Mouse (Mus musculus): ENCODE measurements around the gene Pax9. TPM values are rescaled to one million over a fixed set of nuclear protein-coding genes. Genes with fewer than 3 reads are reported as not detected.

Gene Pax9
- total RNA-seq, 2 experiments from 2014 or later: 0.05 TPM; not detected in 1

DNA sequence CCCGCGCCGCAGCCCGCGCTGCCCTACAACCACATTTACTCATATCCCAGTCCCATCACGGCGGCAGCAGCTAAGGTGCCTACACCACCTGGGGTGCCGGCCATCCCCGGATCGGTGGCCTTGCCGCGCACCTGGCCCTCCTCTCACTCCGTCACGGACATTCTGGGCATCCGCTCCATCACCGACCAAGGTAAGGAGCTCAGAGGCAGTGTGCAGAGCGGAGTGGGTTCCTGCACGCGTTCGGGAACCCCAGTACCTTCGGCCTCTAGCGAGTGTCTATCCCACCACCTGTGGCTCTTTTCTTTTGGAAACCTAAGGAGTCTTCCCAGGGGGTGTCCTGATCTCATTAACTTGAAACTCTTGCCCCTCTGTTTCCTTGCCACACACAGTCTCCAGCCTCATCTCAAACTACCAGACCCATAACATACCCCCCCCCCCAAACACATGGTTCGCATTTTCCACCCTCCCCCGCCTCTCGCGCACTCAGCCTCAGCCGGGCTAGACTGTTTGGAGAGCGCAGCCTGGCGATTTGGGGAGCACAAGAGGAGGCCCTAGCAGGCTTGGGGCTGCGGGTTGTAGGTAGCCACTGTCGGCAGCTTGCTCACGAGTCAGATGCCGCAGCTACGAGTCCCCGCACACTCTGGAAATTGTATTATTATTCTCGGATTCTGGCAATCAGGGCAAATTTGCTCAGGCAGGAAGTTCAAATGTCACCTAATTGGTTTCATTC is 5.6 kb downstream of the Pax9 start:
- DNase-seq: no peak

DNA sequence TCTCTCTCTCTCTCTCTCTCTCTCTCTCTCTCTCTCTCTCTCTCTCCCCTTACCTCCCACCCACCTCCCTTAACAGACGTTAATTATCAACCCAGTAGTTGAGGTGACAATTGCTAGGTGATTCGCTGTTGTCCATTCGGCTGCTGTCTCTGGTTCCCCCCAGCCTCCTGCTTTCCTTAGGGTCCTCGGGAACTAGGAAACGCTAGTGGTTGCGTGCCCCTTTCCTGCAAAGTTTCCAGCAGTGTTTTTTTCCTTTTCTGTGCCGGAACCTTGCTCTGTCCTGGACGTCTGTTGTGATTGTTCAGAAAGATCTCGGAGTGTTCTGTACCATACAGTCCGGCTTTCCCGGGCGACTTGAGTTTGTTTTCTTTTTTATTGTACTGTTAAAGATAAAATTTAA is 6.2 kb downstream of the Pax9 start:
- DNase-seq: no peak

DNA sequence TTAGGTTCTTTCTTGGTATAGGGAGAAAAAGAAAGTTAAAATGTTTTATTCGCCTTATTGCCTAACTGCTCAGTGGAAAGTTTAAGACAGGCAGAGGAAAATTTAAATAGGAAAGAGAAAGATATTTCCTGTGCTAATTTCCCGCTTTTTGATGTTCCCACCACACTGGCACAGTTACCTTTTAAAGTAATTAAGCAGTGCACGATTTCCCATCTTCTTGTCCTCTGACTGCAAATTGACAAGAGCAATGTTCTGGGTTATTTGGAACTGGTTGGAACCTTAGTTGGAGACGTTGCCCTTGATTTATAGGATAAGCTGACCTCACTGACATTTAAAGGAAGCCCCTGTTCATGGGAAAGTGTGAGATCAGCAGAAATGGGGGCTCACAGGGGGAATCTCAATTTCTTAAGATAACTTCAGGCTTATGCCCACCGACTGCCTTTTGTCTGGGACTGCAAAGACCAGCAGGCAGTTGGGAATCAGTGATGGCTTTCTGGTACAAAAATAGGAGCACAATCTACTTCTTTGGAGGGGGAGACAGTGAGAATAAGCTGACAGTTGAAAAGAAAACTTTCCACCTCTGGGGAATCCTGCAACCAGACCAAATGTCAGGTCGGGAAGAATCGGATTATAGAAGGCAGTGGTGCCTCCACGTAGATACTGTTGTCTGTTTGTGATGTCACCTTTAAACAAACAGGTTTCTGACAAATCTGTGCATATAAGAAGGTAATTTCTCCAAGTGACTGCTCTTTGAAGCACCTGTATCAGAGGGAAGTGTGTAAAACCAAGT is 6.8 kb downstream of the Pax9 start:
- DNase-seq: no peak

DNA sequence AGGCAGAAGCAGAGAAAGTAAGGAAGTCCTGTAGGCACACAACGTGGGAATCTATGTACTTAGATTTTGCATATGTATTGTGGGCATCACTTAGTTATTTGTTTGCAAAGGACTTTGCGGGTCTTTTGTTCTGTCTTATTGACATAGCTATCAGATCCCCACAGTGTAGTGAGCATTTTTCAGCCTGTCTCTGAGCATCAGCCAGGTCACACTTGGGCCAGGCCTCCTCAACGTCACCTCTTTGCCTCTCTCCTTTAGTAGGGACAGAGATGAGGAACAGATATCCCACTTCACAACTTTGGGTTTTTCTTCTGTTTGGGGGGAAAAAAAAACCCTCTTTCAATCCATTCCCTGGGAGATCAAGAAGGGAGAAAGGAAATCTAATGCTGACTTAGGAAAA is 7.8 kb downstream of the Pax9 start:
- DNase-seq: no peak

DNA sequence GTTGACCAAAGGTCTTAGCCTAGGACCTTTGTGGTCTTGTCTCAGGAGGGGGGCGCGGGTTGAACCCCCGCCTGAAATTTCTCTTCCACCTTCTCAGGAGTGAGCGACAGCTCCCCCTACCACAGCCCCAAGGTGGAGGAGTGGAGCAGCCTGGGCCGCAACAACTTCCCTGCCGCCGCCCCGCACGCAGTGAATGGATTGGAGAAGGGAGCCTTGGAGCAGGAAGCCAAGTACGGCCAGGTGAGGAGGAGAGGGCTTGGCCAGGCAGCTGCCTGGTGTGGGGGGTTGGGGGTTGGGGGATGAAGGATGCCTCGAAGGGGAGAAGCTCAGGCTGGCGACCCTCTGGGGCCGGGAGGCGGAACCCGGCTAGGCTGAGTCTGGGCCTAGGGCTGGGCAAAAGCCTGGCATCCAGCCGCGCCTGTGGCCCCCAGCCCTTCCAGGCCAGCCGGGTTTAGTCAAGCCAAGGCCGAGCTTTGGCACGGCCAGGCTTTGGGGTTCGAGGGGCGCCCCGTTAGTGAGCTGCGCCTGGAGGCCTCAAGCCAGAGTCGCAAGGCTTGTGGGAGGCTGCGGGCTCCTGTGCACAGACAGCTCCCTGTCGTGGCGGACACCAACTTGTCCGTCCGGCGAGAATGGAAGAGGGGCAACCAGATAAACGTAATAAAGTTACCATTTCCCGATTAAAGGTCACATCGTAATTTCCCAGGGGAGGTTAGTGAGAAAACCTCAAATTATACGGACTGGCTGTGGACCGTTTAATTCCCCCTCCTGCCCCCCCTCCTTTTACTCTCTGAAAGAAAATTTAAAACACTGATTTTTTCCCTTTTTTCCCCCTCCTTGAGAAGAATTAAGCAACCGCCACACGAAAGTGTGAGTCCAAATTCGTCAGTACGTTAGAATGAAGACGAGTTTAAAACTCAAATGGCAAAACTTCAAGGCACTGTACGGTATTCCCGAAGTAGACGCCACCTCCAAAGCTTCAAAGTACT is 8.6 kb downstream of the Pax9 start:
- DNase-seq: no peak

DNA sequence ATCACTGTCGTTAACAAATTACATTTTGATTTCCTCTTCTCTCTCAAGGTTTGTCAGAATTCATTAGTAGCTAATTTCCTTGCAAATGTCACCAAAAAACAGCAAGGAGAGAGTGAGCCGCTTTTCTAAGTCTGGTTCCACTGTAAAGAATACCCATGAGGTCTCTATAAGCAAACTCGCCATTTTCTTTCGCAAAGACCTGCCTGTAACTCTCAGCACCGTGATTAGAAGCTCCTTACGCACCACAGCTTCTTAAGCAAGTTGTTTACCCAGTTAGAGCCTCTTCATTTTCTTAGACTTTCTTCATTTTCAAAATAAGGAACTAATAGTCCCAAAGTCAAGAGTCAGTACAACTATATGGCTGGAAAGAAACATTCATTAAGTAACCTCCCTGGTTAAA is 9.4 kb downstream of the Pax9 start:
- DNase-seq: no peak

DNA sequence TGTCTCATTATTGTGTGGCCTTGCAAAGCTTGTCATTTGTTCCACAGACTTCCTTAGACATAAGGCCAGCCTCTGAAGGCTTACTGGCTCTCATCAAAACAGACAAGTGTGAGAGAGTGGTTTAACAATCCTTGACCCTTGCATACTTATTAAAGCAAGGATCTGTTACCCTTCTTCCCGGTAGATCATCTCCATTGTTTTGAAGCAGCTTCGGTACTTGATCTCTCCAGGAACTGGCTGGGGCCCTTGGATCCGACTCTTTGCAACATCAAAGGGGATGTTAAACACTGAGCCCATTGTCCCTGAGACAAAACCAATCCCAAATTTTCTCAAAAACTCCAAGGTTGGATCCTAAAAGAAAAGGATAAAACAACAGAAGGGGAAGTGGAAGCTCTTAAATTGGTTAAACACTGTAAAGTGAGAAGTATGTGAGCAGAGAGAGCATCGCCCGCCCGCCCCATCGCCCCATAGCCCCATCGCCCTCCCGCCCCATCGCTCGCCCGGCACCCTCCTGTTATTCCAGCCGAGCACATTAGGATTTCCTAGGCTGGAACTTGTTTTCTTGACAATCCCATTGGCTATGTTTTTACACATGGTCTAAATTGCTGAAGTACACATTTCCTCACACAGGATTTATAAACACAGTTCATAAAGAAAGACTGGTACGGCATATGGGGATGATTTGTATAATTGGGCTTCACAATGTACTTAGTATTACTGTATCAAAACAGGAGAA is 26.6 kb downstream of the Pax9 start:
- no peak for DNase-seq

DNA sequence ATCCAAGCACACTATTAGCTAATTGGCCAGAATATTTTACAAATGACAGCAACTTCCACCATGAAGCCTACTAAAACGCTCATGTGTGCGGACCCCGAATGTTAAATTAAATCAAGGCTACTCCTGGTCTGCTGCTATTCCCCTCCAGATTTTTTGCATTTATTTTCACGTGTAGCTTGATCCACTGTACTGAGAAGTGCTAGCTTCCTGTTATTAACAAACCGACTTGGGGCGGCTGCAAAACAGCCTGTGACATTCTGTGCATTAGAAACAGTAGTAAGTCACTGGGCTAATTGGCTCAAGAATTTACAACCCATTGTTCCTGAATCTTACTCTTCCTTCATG is 27.1 kb downstream of the Pax9 start:
- no peak for DNase-seq

DNA sequence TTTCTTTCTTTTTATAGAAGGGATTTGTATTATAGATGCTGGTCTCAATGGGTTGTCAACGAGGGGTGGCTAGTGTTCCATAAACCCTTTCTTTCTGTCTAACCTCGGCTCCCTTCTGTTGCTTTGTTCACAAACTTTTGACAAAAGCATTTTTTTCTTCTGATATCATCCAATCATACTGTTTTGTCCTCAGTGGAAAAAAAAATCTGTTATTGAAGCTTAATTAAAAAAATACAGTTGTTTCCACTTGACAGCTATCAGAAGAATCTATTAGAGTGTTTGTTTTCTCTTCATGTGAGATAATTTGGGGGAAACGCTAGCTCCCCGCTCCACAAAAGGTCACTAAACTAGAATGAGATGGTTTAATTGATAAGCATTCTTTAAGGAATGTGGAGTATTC is 36.1 kb downstream of the Pax9 start:
- no peak for DNase-seq

DNA sequence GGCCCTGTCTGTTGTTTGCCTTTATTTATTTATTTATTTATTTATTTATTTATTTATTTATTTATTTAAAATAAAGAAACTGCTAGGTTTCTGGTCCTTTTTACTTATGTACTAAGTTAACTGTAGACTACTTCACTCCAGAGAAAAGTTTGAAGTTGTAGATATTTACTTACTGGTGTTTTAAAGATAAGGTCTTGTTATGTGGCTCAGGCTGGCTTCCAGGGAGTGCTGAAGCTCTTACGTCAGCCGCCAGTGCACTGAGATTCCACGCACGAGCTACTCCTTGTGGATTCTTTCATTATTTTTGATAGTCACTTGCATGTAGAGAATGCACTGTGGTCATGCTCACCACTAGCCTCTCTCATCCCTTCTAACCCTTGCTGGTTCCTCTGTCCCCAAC is 45.5 kb downstream of the Pax9 start:
- DNase-seq: no peak

Other genes starting within 250 kb of the Pax9 start
- not detected for gene Nkx2-1, start 154.9 kb upstream of the Pax9 start, total RNA-seq (2021)
- gene Nkx2-9, start 78.5 kb upstream of the Pax9 start, total RNA-seq (2021): not detected

Measured in gastrocnemius, postnatal 25 days (tissue).